Mouse (Mus musculus) Muller cell, postnatal 12 days (primary cell): ENCODE results near the gene Ttll3.

ENCODE experiments used
- DNase-seq: peaks from one replicate; pipeline ENCODE4 v3.0.0-alpha.2; 2015; ENCODE audit errors: inconsistent ontology term

The Ttll3 gene

GRCm38 (mm10) chr6:113388960-113389359 lies at the start of gene Ttll3:
Gene Ttll3, plus strand, starts transcription at chr6:113389260.
- DNase-seq = no peak

- no peak for DNase-seq
Observed at GRCm38 (mm10) chr6:113341574-113341973, 47.5 kb upstream of the Ttll3 start.

- no peak for DNase-seq
Observed at GRCm38 (mm10) chr6:113342297-113342696, 46.8 kb upstream of the Ttll3 start.

- peak; percentile 82 for DNase-seq
Observed at GRCm38 (mm10) chr6:113343177-113344092, 45.6 kb upstream of the Ttll3 start, which contains the start of gene Camk1. Gene Camk1, minus strand, starts transcription at chr6:113343984.

- peak; percentile 69 for DNase-seq
Observed at GRCm38 (mm10) chr6:113344321-113344720, 44.7 kb upstream of the Ttll3 start.

- DNase-seq = no peak
Observed at GRCm38 (mm10) chr6:113346897-113347296, 42.2 kb upstream of the Ttll3 start.

- DNase-seq = no peak
Observed at GRCm38 (mm10) chr6:113350538-113350937, 38.5 kb upstream of the Ttll3 start.

GRCm38 (mm10) chr6:113351161-113351560 lies 37.9 kb upstream of the Ttll3 start:
- DNase-seq = no peak

GRCm38 (mm10) chr6:113351653-113352052 lies 37.4 kb upstream of the Ttll3 start:
- DNase-seq = no peak

GRCm38 (mm10) chr6:113352820-113353219 lies 36.2 kb upstream of the Ttll3 start:
- no peak for DNase-seq

- no peak for DNase-seq
Observed at GRCm38 (mm10) chr6:113353696-113354095, 35.4 kb upstream of the Ttll3 start.

- DNase-seq = no peak
Observed at GRCm38 (mm10) chr6:113361476-113361875, 27.6 kb upstream of the Ttll3 start.

GRCm38 (mm10) chr6:113362241-113362640 lies 26.8 kb upstream of the Ttll3 start:
- peak; percentile 18 for DNase-seq

- no peak for DNase-seq
Observed at GRCm38 (mm10) chr6:113364518-113365135, 24.4 kb upstream of the Ttll3 start.

- no peak for DNase-seq
Observed at GRCm38 (mm10) chr6:113366639-113367038, 22.4 kb upstream of the Ttll3 start.

GRCm38 (mm10) chr6:113367574-113367973 lies 21.5 kb upstream of the Ttll3 start:
- no peak for DNase-seq

GRCm38 (mm10) chr6:113368124-113368523 lies 20.9 kb upstream of the Ttll3 start:
- DNase-seq = no peak

GRCm38 (mm10) chr6:113368577-113368976 lies 20.5 kb upstream of the Ttll3 start:
- no peak for DNase-seq

- no peak for DNase-seq
Observed at GRCm38 (mm10) chr6:113370194-113370929, 18.7 kb upstream of the Ttll3 start.

- no peak for DNase-seq
Observed at GRCm38 (mm10) chr6:113373491-113373890, 15.6 kb upstream of the Ttll3 start.

GRCm38 (mm10) chr6:113377172-113377495 lies 11.9 kb upstream of the Ttll3 start:
- DNase-seq = no peak
